Mouse (Mus musculus) yolk sac, embryonic 10.5 days (tissue): Measurements from ENCODE around the gene Arhgap28.
A peak's percentile ranks its signal among the peaks of the same experiment; 100 is the strongest.

Experiments
- DNase-seq: peaks from one replicate; pipeline ENCODE4 v3.0.0-alpha.2; 2017; ENCODE audit warnings: low spot score

Arhgap28 gene

GRCm38 (mm10) chr17:68003741-68004560, at the start of gene Arhgap28:
Gene Arhgap28 (minus strand): TSS chr17:68004120.
- DNase-seq, result peak; percentile 96

- no peak for DNase-seq
These were observed 42.4 kb upstream of the Arhgap28 start for GRCm38 (mm10) chr17:68046341-68046675.

- no peak for DNase-seq
These were observed 41.9 kb upstream of the Arhgap28 start for GRCm38 (mm10) chr17:68045655-68046340.

GRCm38 (mm10) chr17:68042377-68042776, 38.5 kb upstream of the Arhgap28 start:
- no peak for DNase-seq

GRCm38 (mm10) chr17:68037011-68037410, 33.1 kb upstream of the Arhgap28 start:
- no peak for DNase-seq

GRCm38 (mm10) chr17:68029495-68029894, 25.6 kb upstream of the Arhgap28 start:
- DNase-seq, result no peak

GRCm38 (mm10) chr17:68028519-68028918, 24.6 kb upstream of the Arhgap28 start:
- DNase-seq, result no peak

- DNase-seq, result no peak
These were observed 20.4 kb upstream of the Arhgap28 start for GRCm38 (mm10) chr17:68024327-68024726.

GRCm38 (mm10) chr17:68019466-68020065, 15.6 kb upstream of the Arhgap28 start:
- DNase-seq, result peak; percentile 67

GRCm38 (mm10) chr17:68017095-68017494, 13.2 kb upstream of the Arhgap28 start:
- DNase-seq, result no peak

GRCm38 (mm10) chr17:68011606-68012005, 7.7 kb upstream of the Arhgap28 start:
- no peak for DNase-seq

GRCm38 (mm10) chr17:68010041-68010440, 6.1 kb upstream of the Arhgap28 start:
- no peak for DNase-seq

- no peak for DNase-seq
These were observed 836 bp upstream of the Arhgap28 start for GRCm38 (mm10) chr17:68004581-68005330.

GRCm38 (mm10) chr17:68002608-68003595, 1.0 kb downstream of the Arhgap28 start:
- DNase-seq, result no peak

- no peak for DNase-seq
These were observed 4.1 kb downstream of the Arhgap28 start for GRCm38 (mm10) chr17:67999801-68000200.

GRCm38 (mm10) chr17:67996769-67997155, 7.2 kb downstream of the Arhgap28 start:
- no peak for DNase-seq

- DNase-seq, result peak; percentile 58
These were observed 7.7 kb downstream of the Arhgap28 start for GRCm38 (mm10) chr17:67996097-67996768.

GRCm38 (mm10) chr17:67995277-67995819, 8.6 kb downstream of the Arhgap28 start:
- DNase-seq, result no peak

- DNase-seq, result no peak
These were observed 9.1 kb downstream of the Arhgap28 start for GRCm38 (mm10) chr17:67994861-67995260.

GRCm38 (mm10) chr17:67993371-67994045, 10.4 kb downstream of the Arhgap28 start:
- no peak for DNase-seq
